Mouse (Mus musculus) ES-E14 (cell line): ENCODE measurements at regions not wholly inside any gene's neighbourhood (a gene's known extent, or its start where the extent isn't known, plus 50 kb on each side); places are given as distances from the start of the nearest gene placed in this dataset.
"Not testable (repeated sequence)": the region's sequence is repeated elsewhere in the genome, so short reads cannot be mapped to it uniquely, and the experiment has no call there.

Source experiments
- CHD2 ChIP-seq: IDR thresholded peaks from 2 replicates; pipeline ENCODE4 v1.6.1; 2014; ENCODE audit warnings: mild to moderate bottlenecking, low read depth, low read length, inconsistent platforms
- HCFC1 ChIP-seq: IDR thresholded peaks from 2 replicates; pipeline ENCODE4 v1.6.1; 2012; ENCODE audit warnings: low read length, inconsistent platforms, borderline replicate concordance; ENCODE audit not compliant: insufficient read depth

GRCm38 (mm10) chr13:65420201-65420600 lies 92.3 kb upstream of the Gm10139 start:
- not testable (repeated sequence) for TF ChIP-seq CHD2, HCFC1
